Mouse (Mus musculus) left cerebral cortex, adult 9 months (tissue): Measurements from ENCODE around the gene Nhej1.
A peak's percentile ranks its signal among the peaks of the same experiment; 100 is the strongest.

ENCODE experiments used
- DNase-seq, 2 experiments: peaks; one replicate each; pipeline ENCODE4 v3.0.0; 2022; ENCODE audit warnings: low spot score in 2 of 2

Gene Nhej1

GRCm38 (mm10) chr1:74935402-74935801 lies 189.6 kb downstream of the Nhej1 start, which contains the start of gene Cfap65:
Gene Cfap65, minus strand, starts transcription at chr1:74935599.
- peak in 1 of 2 experiments; percentile 74 for DNase-seq

GRCm38 (mm10) chr1:74927621-74928296 lies 197.2 kb downstream of the Nhej1 start:
- no peak for DNase-seq

- DNase-seq, result peak in 1 of 2 experiments; percentile 55
Measured at GRCm38 (mm10) chr1:74926721-74927120, 198.3 kb downstream of the Nhej1 start.

- DNase-seq, result no peak
Measured at GRCm38 (mm10) chr1:74924464-74924863, 200.5 kb downstream of the Nhej1 start.
